Mouse (Mus musculus) frontal cortex, adult 2 months (tissue): ENCODE data around the gene Gpr137. TPM values are rescaled to one million over a fixed set of nuclear protein-coding genes. Genes with fewer than 3 reads are reported as not detected.
"Not testable (repeated sequence)": the region's sequence is repeated elsewhere in the genome, so short reads cannot be mapped to it uniquely, and the experiment has no call there.

Source experiments
- DNase-seq, 2 experiments: peaks; one replicate each; pipeline ENCODE4 v3.0.0; 2022; ENCODE audit warnings: low spot score in 1 of 2; ENCODE audit errors: extremely low spot score in 1 of 2
- polyA plus RNA-seq: library from polyadenylated mRNA; depleted of rRNA; stranded (reverse); fragments of >200 nt; gene quantifications from 2 replicates; pipeline ENCODE4 v1.2.3, GENCODE M21; 2012; rRNA removed

Gene Gpr137
- polyA plus RNA-seq, 1 experiment = 105 TPM

GRCm38 (mm10) chr19:6909021-6909420 lies 33.3 kb downstream of the Gpr137 start:
- no peak for DNase-seq

DNA sequence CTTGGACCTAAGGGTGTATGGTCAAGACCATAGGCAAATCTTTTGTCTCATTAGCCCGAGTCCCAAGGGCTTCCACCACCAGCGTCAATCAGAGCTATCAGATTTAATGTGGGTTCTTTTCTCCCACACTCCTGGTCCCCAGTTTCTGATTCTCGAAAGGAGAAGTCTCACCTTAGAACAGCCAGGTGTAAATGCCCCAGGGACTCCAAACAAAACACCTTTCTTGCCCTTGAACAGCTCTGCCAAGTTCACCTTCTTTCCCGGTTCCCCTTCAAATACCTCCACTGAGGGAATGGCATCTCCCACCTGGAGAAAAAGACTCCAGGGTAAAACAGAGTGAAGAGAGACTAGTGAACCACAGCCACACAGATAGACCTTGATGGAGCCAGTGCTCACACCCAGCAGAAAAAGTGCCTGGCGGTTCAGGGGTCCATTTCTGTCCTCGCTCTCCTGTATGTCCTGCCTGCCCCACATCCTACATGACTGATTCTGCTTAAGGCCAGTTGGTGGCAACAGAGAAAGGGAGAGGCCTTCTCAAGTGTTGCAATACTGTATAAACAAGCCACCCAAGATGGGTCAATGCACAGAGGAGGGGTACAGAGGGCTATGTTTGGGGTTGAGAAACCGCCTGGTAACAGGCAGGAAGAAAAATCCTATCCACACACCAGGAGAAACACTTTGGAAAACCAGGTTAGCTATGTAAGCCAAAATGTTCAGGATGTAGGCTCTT lies 34.3 kb downstream of the Gpr137 start:
- DNase-seq = no peak

- no peak for DNase-seq
Measured at GRCm38 (mm10) chr19:6907094-6907493, 35.2 kb downstream of the Gpr137 start.

- no peak for DNase-seq
Measured at GRCm38 (mm10) chr19:6906199-6906598, 36.1 kb downstream of the Gpr137 start.

DNA sequence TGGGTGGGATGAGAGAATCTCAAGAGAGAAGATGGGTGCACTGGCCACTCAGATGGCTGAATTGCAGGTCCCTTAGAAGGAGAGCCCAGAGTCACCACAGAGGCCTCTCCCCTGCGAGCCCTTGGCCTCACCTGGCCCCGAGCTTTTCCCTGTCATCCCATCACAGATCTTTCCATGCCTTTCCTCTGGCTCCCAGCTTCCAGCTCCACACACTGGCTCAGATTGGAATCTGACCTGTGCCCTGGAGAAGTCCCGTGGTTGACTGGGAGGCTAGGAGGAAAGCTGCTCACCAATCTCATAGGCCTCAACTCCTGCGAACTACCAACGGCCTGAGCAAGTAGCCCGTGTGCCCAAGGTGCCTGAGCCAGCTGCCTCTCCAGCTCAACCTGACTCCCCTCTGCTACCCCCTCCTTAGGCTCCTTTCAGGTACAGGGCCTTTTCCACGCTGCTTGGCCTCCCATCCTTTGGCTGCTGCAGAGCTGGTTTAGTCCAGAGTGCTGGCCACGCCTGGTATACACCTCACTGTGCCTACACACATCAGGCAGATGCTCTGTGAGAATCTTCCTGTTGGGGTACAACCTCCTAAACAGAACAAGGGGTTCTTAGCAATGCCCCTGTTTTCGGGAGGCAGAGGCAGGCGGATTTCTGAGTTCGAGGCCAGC lies 36.7 kb downstream of the Gpr137 start:
- DNase-seq = no peak

- no peak for DNase-seq
Measured at GRCm38 (mm10) chr19:6904846-6905245, 37.4 kb downstream of the Gpr137 start.

DNA sequence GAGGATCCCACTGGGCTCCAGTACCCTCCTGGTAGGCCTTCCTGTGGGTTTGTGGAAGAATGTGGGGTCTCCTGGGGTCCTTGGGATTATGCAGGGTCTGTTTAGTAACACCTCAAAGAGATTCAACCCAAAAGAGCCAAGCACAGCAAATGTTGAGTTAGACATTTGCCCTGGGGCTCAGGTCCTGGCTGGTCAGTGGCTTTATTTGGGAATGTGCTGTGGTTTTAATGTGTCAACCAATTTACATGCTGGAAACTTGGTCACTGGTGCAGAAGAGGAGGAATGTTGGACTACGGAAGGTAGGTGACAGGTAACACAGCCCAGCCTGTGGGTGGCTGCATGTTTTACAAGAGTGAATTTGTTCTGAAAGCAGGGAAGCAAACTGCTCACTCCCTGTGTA lies 39.2 kb downstream of the Gpr137 start:
- no peak for DNase-seq

GRCm38 (mm10) chr19:6899641-6900040 lies 42.6 kb downstream of the Gpr137 start:
- no peak for DNase-seq

DNA sequence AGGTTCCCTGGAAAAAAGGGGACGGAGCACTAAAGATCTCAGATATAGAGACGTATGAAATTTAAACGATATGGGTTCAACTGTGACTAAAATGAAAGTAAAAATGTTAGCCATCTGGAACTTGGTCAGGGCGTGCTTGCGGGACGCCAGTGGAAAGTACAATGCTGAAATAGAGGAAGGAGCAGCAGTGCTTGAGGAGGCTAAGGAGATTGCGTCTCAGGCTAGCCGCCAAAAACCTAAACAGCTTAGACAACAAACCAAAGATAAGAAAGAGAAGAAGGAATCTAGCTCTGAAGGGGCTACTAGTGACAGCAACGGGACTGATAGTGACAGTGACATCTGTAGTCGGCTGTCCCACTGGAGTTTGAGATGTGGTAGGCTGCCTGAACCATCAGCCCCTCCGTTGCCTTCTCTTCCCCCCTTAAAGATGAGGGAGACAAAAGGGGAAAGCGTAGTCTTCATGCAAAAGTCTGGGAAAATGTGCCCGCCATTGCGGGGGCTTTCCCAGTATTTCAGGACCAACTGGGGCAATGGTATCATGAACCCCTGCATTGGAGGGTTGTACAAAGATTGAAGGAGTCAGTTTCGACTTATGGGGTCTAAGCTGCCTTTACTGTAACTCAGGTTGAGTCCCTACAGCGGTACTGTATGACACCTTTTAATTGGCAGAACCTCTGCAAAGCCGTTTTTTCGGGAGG lies 46.5 kb downstream of the Gpr137 start:
- DNase-seq = not testable (repeated sequence)

DNA sequence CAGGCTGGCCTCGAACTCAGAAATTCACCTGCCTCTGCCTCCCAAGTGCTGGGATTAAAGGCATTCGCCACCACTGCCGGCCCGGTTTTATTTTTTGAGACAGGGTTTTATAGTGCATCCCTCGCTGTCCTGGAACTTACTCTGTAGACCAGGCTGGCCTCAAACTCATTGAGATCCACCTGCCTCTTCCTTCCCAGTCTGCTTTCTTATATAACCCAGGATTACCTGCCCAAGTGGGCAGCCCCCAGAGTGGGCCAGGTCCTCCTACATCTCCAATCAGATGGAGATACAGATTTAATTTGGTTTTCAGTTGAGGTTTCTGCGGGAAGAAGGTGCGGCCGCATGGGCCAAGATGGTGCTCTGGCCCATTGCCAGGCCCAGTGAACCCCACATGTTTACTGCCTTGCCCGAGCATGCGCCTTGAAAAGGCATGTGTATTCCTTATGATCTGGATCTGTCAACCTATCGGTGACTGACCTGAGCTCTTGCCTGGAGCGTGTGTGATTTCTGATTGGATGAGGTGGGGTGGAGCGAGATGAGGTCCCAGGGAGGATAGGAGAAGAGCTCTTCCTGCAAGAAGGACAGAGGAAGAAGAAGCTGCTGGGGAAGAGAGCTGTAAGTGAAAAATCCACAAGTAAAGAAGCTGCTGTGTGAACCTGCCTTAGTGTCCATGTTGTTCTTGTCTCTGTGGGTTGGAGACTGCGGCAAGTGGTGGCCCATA lies 48.4 kb downstream of the Gpr137 start:
- no peak for DNase-seq

GRCm38 (mm10) chr19:6892512-6892911 lies 49.8 kb downstream of the Gpr137 start:
- no peak for DNase-seq

Other genes starting within 250 kb of the Gpr137 start
- 34.1 and 36.9 TPM in 2 replicates for gene Rps6ka4, start 101.8 kb downstream of the Gpr137 start, polyA plus RNA-seq
- gene Ccdc88b, start 84.3 kb downstream of the Gpr137 start, polyA plus RNA-seq = 2.5 and 3.8 TPM in 2 replicates
- gene Trmt112, start 32.8 kb downstream of the Gpr137 start, polyA plus RNA-seq = 89.9 and 99.5 TPM in 2 replicates
- 322 and 340 TPM in 2 replicates for gene Prdx5, start 32.4 kb downstream of the Gpr137 start, polyA plus RNA-seq
- 67.7 and 70.5 TPM in 2 replicates for gene Esrra, start 20.7 kb downstream of the Gpr137 start, polyA plus RNA-seq
- gene Catsperz, start 17.1 kb downstream of the Gpr137 start, polyA plus RNA-seq = 11.9 and 16.0 TPM in 2 replicates
- 22.3 and 30.5 TPM in 2 replicates for gene Kcnk4, start 8.0 kb downstream of the Gpr137 start, polyA plus RNA-seq
- gene Bad, start 619 bp downstream of the Gpr137 start, polyA plus RNA-seq = 55.1 and 65.8 TPM in 2 replicates
- gene Ppp1r14b, start 32.5 kb upstream of the Gpr137 start, polyA plus RNA-seq = 56.4 and 59.8 TPM in 2 replicates
- gene Plcb3, start 34.0 kb upstream of the Gpr137 start, polyA plus RNA-seq = 19.6 and 21.8 TPM in 2 replicates
- gene Fkbp2, start 38.0 kb upstream of the Gpr137 start, polyA plus RNA-seq = 207 and 212 TPM in 2 replicates
- gene Vegfb, start 45.2 kb upstream of the Gpr137 start, polyA plus RNA-seq = 102 and 108 TPM in 2 replicates
- gene Dnajc4, start 50.1 kb upstream of the Gpr137 start, polyA plus RNA-seq = 36.7 and 39.6 TPM in 2 replicates
- gene Nudt22, start 53.6 kb upstream of the Gpr137 start, polyA plus RNA-seq = 12.5 and 12.9 TPM in 2 replicates
- 24.7 and 25.4 TPM in 2 replicates for gene Trpt1, start 53.7 kb upstream of the Gpr137 start, polyA plus RNA-seq
- gene Fermt3, start 77.0 kb upstream of the Gpr137 start, polyA plus RNA-seq = 5.1 and 5.5 TPM in 2 replicates
- gene Stip1, start 97.5 kb upstream of the Gpr137 start, polyA plus RNA-seq = 141 and 148 TPM in 2 replicates
- 22.3 and 27.2 TPM in 2 replicates for gene Macrod1, start 114.3 kb upstream of the Gpr137 start, polyA plus RNA-seq
- 8.1 TPM in 2 replicates for gene Flrt1, start 163.2 kb upstream of the Gpr137 start, polyA plus RNA-seq